23 mouse cellular contexts compared by ENCODE assay signal in the genomic region with DNA sequence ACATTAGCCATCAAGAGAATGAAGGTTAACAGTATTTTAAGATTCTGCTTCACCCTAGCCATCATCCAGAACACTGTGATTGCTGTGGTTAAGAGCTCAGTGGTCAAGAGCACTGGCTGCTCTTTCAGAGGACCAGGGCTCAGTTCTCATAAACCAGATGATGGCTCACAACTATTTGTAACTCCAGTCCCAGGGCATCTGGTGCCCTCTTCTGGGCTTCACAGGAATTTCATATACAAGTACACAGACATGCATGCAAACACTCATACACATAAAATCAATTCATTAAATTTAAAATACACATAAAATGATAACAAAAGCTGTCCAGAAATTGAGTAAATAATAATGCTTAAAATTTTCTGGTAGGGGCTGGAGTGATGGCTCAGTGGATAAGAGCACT.
A peak's percentile ranks its signal among the peaks of the same experiment; 100 is the strongest.
DNase-seq lines count a peak whose midpoint lies in the region; ATAC-seq and TF ChIP-seq lines count a peak whose summit lies in the region.
"Had no signal": no experiment of that assay in that cellular context is flagged by ENCODE, and none has a peak within 500 bp of the region (broad histone marks: within the 10 kb centered on the region; RNA-seq: fewer than 3 reads in every experiment).

No protein-coding gene starts in this region.

- no peak overlapping the region for H3K4me2 ChIP-seq in forebrain, postnatal 0 days (ENCODE audit: low read depth)
- H3K4me2 ChIP-seq: heart, embryonic 12.5 days; hindbrain, embryonic 13.5 days; liver, embryonic 13.5 days had no signal

- H3K9me3 ChIP-seq in forebrain, postnatal 0 days (ENCODE audit: low read length): no peaks in the 10 kb centered on the region
- H3K9me3 ChIP-seq: heart, embryonic 12.5 days; hindbrain, embryonic 13.5 days; liver, embryonic 13.5 days had no signal

- no peak for DNase-seq in layer of hippocampus, adult 2 months (ENCODE audit: low spot score in 2 of 2)
- no peak for DNase-seq in layer of hippocampus, adult 18-20 months (ENCODE audit: low spot score in 2 of 2)
- DNase-seq in 416B (ENCODE audit: low read depth): peak; percentile 37
- DNase-seq in ES-CJ7 (ENCODE audit: low read depth, low spot score): peak; percentile 64
- DNase-seq in brain, adult 2 months (ENCODE audit: low read depth, low spot score): peak; percentile 1
- no peak for DNase-seq in right cerebral cortex, adult 2 months (ENCODE audit: low spot score in 2 of 2)
- DNase-seq in kidney, adult 9 months: no peak
- no peak for DNase-seq in forebrain, postnatal 0 days
- DNase-seq: adrenal gland, postnatal 25 days; cerebellum, adult 11-12 months; cerebellum, postnatal 25 days; embryo, embryonic 11 days; heart, postnatal 14 days; kidney, adult 11 months; kidney, postnatal 10 days; left cerebral cortex, postnatal 4 days; liver, embryonic 13.5 days; midbrain, embryonic 14.5 days; thymus, postnatal 25 days had no signal

- H3K27ac ChIP-seq in layer of hippocampus, adult 2 months: no peak overlapping the region
- H3K27ac ChIP-seq in forebrain, postnatal 0 days (ENCODE audit: low read depth, low read length): no peak overlapping the region
- H3K27ac ChIP-seq: hindbrain, embryonic 13.5 days; liver, embryonic 13.5 days had no signal

- TF ChIP-seq CTCF in layer of hippocampus, adult 2 months (conservative IDR thresholded peaks at IDR 0.05): peak; percentile 47
- TF ChIP-seq CTCF in forebrain, postnatal 0 days (IDR thresholded peaks at IDR 0.05; ENCODE audit: low read depth): no peak

- no peaks in the 10 kb centered on the region for H3K36me3 ChIP-seq in forebrain, postnatal 0 days (ENCODE audit: insufficient read depth)
- H3K36me3 ChIP-seq: heart, embryonic 12.5 days; hindbrain, embryonic 13.5 days; liver, embryonic 13.5 days had no signal

- ATAC-seq in forebrain, postnatal 0 days: no peak
- ATAC-seq: forebrain, embryonic 16.5 days had no signal

- H3K4me3 ChIP-seq in layer of hippocampus, adult 2 months: no peak overlapping the region
- no peak overlapping the region for H3K4me3 ChIP-seq in forebrain, postnatal 0 days (ENCODE audit: low read depth, low read length)
- H3K4me3 ChIP-seq: heart, embryonic 12.5 days; hindbrain, embryonic 13.5 days; liver, embryonic 13.5 days; megakaryocyte, embryonic 14.5 days had no signal

- H3K27me3 ChIP-seq in forebrain, postnatal 0 days (ENCODE audit: insufficient read depth, low read length): no peaks in the 10 kb centered on the region
- H3K27me3 ChIP-seq: heart, embryonic 12.5 days; hindbrain, embryonic 13.5 days; liver, embryonic 13.5 days; megakaryocyte, embryonic 14.5 days had no signal

- no peak overlapping the region for H3K9ac ChIP-seq in forebrain, postnatal 0 days
- H3K9ac ChIP-seq: heart, embryonic 12.5 days; hindbrain, embryonic 13.5 days; liver, embryonic 13.5 days had no signal

- no peaks in the 10 kb centered on the region for H3K4me1 ChIP-seq in forebrain, postnatal 0 days (ENCODE audit: insufficient read depth)
- H3K4me1 ChIP-seq: heart, embryonic 12.5 days; hindbrain, embryonic 13.5 days; liver, embryonic 13.5 days; megakaryocyte, embryonic 14.5 days had no signal

Comparison
In these comparisons a context has a peak if more than half of its experiments do, and no peak if none do; other contexts are left out.
1. DNase-seq: peak in 416B (single experiment), ES-CJ7 (single experiment) and brain, adult 2 months (single experiment); none in layer of hippocampus, adult 2 months (0 of 2), layer of hippocampus, adult 18-20 months (0 of 2), right cerebral cortex, adult 2 months (0 of 2), kidney, adult 9 months (single experiment) and forebrain, postnatal 0 days (single experiment).